Mouse (Mus musculus) adrenal gland, postnatal 36 days (tissue): ENCODE measurements at regions not wholly inside any gene's neighbourhood (a gene's known extent, or its start where the extent isn't known, plus 50 kb on each side); places are given as distances from the start of the nearest gene placed in this dataset.

ENCODE experiments used
- DNase-seq, 2 experiments: peaks; one replicate each; pipeline ENCODE4 v3.0.0; 2021; ENCODE audit warnings: mixed read lengths in 1 of 2

- DNase-seq: no peak
Observed at GRCm38 (mm10) chr3:73435241-73435640, 273.0 kb downstream of the Bche start.

DNA sequence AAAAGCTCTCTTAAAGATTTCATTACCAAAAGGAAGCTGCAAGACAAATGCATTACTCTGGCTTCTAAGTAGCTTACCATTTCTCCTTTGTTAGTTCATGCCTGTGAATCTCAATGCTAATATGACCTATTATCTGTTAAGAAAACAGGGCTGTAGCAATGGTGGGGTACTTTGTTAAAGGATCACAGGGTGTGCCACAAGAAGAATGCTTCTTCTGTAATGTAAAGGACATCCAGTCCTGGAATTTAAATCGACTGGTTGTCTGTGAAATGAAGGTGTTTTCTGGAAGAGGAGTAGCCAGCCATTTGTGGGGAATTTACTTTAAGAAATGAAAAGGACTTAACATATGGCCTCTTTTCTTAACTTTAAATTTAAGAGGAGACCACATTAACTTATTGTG, 273.9 kb downstream of the Bche start:
- no peak for DNase-seq

GRCm38 (mm10) chr3:73409929-73410522, 298.2 kb downstream of the Bche start:
- DNase-seq: no peak

- DNase-seq: no peak
Observed at GRCm38 (mm10) chr3:73401395-73401794, 306.8 kb downstream of the Bche start.

GRCm38 (mm10) chr3:73395808-73396207, 312.4 kb downstream of the Bche start:
- DNase-seq: no peak

- DNase-seq: no peak
Observed at GRCm38 (mm10) chr3:73389722-73390651, 318.2 kb downstream of the Bche start.

GRCm38 (mm10) chr3:73354861-73355496, 297.4 kb upstream of the Slitrk3 start:
- DNase-seq: no peak

DNA sequence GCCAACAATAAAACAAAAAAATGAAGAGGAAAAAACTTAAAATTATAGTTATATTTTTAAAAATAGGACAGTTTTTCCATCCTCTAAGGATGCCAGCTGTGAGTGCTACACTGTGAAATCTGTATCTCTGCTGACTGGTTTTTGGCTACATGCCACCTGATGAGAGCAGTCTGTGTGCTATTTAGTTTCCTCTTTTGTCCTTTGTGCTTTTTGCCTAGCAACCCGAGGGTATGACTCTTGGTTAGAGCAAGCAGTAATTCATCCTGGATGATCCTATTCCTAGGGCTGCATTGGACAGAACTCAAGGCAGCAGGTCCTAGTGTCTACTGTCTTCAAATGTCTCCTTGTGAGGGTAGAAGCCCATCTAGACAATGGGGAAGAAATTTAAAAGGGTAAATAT, 285.6 kb upstream of the Slitrk3 start:
- peak in 1 of 2 experiments; percentile 11 for DNase-seq

DNA sequence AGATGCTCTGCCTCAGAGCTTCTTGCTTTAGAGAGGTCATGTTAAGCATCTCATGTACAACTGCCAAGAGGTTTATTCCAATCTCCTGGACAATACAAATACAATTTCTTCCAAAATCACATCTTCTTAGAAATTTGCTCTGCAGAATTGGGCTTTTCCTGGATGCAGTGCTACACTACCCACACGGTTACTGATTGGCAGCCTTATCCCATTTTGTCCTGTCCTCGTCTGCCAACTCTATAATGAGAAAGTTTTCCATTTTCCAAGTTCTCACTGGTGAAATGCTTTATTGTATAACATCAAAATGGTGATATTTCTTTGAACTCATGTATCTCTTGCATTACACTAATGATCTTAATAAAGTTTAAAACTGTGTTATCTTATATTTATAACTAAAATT, 282.1 kb upstream of the Slitrk3 start:
- DNase-seq: no peak

GRCm38 (mm10) chr3:73323214-73323613, 265.6 kb upstream of the Slitrk3 start:
- no peak for DNase-seq
